Mouse (Mus musculus) kidney, adult 2 months (tissue): ENCODE measurements around the gene Rhebl1. TPM values are rescaled to one million over a fixed set of nuclear protein-coding genes. Genes with fewer than 3 reads are reported as not detected.
A peak's percentile ranks its signal among the peaks of the same experiment; 100 is the strongest.

Source experiments
- DNase-seq: peaks from one replicate; pipeline ENCODE4 v3.0.0; 2021
- H3K27ac ChIP-seq: fragments of 200-500 bp; 2 replicates; pipeline ENCODE4 v1.5.1; 2012; ENCODE audit warnings: low read depth, low read length, control low read depth, inconsistent platforms; ENCODE audit not compliant: insufficient read depth
- H3K27me3 ChIP-seq: fragments of 200-500 bp; replicated peaks from 2 replicates; pipeline ENCODE4 v1.6.1; 2012; ENCODE audit warnings: mild to moderate bottlenecking, moderate library complexity, low read length, inconsistent platforms; ENCODE audit not compliant: control insufficient read depth, insufficient read depth
- H3K36me3 ChIP-seq: fragments of 200-500 bp; 2 replicates; pipeline ENCODE4 v1.6.1; 2012; ENCODE audit warnings: mild to moderate bottlenecking, moderate library complexity, low read length, inconsistent platforms; ENCODE audit not compliant: control insufficient read depth, insufficient read depth
- H3K4me1 ChIP-seq: fragments of 200-500 bp; 2 replicates; pipeline ENCODE4 v1.6.1; 2011; ENCODE audit warnings: low read length; ENCODE audit not compliant: control insufficient read depth, insufficient read depth
- H3K4me3 ChIP-seq: fragments of 200-500 bp; 2 replicates; pipeline ENCODE4 v1.5.1; 2011; ENCODE audit warnings: mild to moderate bottlenecking, low read depth, low read length, control low read depth; ENCODE audit not compliant: insufficient read depth
- CTCF ChIP-seq: fragments of 200-500 bp; conservative IDR thresholded peaks from 2 replicates; pipeline ENCODE4 v1.5.1; 2011; ENCODE audit warnings: low read depth, mild to moderate bottlenecking, control low read depth, low read length, moderate library complexity, mixed read lengths; ENCODE audit not compliant: insufficient read depth, insufficient read length
- POLR2A ChIP-seq: fragments of 200-500 bp; IDR thresholded peaks from one replicate; pipeline ENCODE4 v1.6.1; 2011; ENCODE audit warnings: low read depth, low read length, control low read depth
- WGBS: fragments of 180-500 bp; shearing (Covaris S2); methylation state at CpG from one replicate; pipeline ENCODE4 v1.1.7; 2018; 5-methylcytosine and 5-hydroxymethylcytosine counted together
- polyA plus RNA-seq: library from polyadenylated mRNA; depleted of rRNA; stranded (reverse); fragments of >200 nt; gene quantifications from 2 replicates; pipeline ENCODE4 v1.2.3, GENCODE M21; 2012

Gene Rhebl1
- polyA plus RNA-seq, 1 experiment: 7.1 TPM

- Histone ChIP-seq H3K36me3 (no peaks in the 10 kb centered on the region), H3K4me3 (no peak overlapping the region), H3K4me1 (peaks cover 9% of the 10 kb centered on the region; the same call in 1 of the 2 replicates), H3K27ac (no peak overlapping the region), H3K27me3 (no peaks in the 10 kb centered on the region)
- 27% methylated on average over 5 of the region's 5 CpGs for WGBS
- TF ChIP-seq CTCF (no peak), POLR2A (no peak)
- no peak for DNase-seq
These were observed 12.7 kb downstream of the Rhebl1 start for GRCm38 (mm10) chr15:98881656-98882008.

GRCm38 (mm10) chr15:98880978-98881655, 13.2 kb downstream of the Rhebl1 start:
- no peaks in the 10 kb centered on the region for H3K27me3 ChIP-seq
- H3K27ac ChIP-seq: peak overlapping the region; percentile 72
- H3K36me3 ChIP-seq: no peaks in the 10 kb centered on the region
- H3K4me1 ChIP-seq: peaks cover 9% of the 10 kb centered on the region; the same call in 1 of the 2 replicates
- peak; percentile 98 for DNase-seq
- TF ChIP-seq CTCF (no peak), POLR2A (no peak)
- peak overlapping the region; percentile 73 for H3K4me3 ChIP-seq
- under 1% methylated on average over 48 of the region's 48 CpGs for WGBS

DNA sequence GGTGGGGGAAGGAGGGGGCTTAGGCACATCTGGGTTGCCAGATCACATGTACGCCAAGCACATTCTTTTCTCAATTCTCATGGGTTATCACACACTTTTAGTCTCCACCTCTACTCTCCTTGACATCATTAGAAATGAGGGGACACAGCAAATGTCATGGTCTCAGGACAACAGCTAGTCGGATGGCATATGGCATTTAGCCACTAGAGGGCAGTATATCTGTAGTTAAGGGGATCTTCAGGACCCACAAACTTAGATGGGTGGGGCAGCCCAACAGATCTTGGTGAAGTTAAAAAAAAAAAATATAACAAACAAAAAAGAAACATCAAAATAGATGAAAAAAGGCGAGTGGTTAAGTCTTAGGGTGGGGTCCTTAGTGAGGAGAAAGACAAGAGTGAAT, 17.0 kb downstream of the Rhebl1 start:
- peaks cover 9% of the 10 kb centered on the region; the same call in 1 of the 2 replicates for H3K4me1 ChIP-seq
- no peak overlapping the region for H3K4me3 ChIP-seq
- DNase-seq: peak; percentile 83
- H3K27me3 ChIP-seq: no peaks in the 10 kb centered on the region
- 16% methylated on average over 3 of the region's 3 CpGs for WGBS
- peak; percentile 52 for TF ChIP-seq CTCF
- TF ChIP-seq POLR2A: no peak
- H3K36me3 ChIP-seq: no peaks in the 10 kb centered on the region
- no peak overlapping the region for H3K27ac ChIP-seq

DNA sequence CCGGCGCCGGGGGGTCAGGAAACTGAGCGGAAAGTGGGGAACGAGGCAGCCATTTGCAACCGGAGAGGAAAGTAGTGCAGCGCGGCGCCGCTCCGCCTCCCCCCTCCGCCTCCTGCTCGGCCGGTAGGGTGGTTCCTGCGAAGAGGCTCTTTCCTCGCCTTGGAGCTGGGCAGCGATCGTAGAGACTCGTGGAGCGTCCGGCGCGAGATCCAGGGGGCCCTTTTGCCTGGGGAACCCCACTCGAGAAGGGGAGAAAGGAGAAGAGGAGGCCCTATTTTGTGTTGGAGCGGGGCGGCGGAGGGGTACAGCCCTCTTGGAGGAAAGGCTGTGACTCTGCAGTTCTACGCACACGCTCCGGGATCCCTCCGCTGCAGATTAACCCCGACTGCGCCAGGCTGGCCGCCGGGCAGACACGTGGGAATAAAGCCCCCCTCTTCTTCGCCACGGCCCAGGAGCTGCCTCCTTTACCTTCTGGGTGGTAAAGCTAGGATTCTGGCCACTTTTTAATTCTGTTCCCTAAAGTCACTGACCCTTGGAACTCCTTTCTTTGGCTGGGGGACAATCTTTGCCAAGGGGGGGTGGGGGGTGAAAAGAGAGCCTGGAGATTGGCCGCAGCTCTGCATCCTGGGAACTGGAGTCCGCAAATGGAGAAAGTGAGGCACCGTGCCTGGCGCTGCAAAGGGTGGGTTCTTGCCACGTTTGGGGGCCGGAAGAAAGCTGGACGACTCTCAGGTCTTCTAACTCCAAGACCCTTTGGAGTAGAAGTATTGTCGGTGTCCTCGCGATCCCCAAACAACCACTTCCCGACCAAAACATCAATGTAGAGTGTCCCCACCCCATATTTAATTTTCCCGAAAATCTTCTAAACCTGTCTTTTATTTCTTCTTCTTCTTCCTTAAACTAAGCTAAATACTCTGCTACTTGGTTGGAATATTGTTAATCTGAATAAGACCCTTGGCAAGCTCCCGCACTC, 22.1 kb downstream of the Rhebl1 start:
- WGBS: 1% methylated on average over 51 of the region's 51 CpGs
- H3K36me3 ChIP-seq: no peaks in the 10 kb centered on the region
- TF ChIP-seq POLR2A: peak; percentile 7
- no peak for TF ChIP-seq CTCF
- no peaks in the 10 kb centered on the region for H3K27me3 ChIP-seq
- peaks cover 23% of the 10 kb centered on the region for H3K4me1 ChIP-seq
- peak; percentile 96 for DNase-seq
- peak overlapping the region; percentile 91 for H3K4me3 ChIP-seq
- H3K27ac ChIP-seq: peak overlapping the region; percentile 100

- Histone ChIP-seq H3K4me1 (peaks cover 23% of the 10 kb centered on the region), H3K27me3 (no peaks in the 10 kb centered on the region), H3K4me3 (peak within 1 kb of the TSS; percentile 91), H3K27ac (peak within 1 kb of the TSS; percentile 100), H3K36me3 (no peaks in the 10 kb centered on the region)
- DNase-seq: peak; percentile 48
- under 1% methylated on average over 91 of the region's 94 CpGs for WGBS
- no peak for TF ChIP-seq POLR2A
- no peak for TF ChIP-seq CTCF
These were observed 23.0 kb downstream of the Rhebl1 start, which contains the start of gene Kmt2d for GRCm38 (mm10) chr15:98871070-98871915. Gene Kmt2d, minus strand, starts transcription at chr15:98871204.

GRCm38 (mm10) chr15:98870179-98871069, 23.9 kb downstream of the Rhebl1 start:
- peaks cover 23% of the 10 kb centered on the region for H3K4me1 ChIP-seq
- peak; percentile 62 for DNase-seq
- H3K27me3 ChIP-seq: no peaks in the 10 kb centered on the region
- peak overlapping the region; percentile 54 for H3K27ac ChIP-seq
- TF ChIP-seq CTCF (no peak), POLR2A (no peak)
- 0% methylated on average over 16 of the region's 16 CpGs for WGBS
- H3K36me3 ChIP-seq: no peaks in the 10 kb centered on the region
- H3K4me3 ChIP-seq: peak overlapping the region; percentile 91
